Mouse (Mus musculus): ENCODE data around the gene Syt15. TPM values are rescaled to one million over a fixed set of nuclear protein-coding genes. Genes with fewer than 3 reads are reported as not detected.

The Syt15 gene
- 1 to 10 TPM in 1 of 2 experiments, under 1 TPM in 1; 0.63 to 1.2 TPM for total RNA-seq (2021)
- long read RNA-seq, experiment 1 = 0 reads
- long read RNA-seq, experiment 2 = 0 reads

- DNase-seq = no peak
- intact Hi-C loops (cut with DNase I) = no loop called here
Measured at GRCm38 (mm10) chr14:34219295-34219694, at the start of gene Syt15. Syt15 (plus strand) TSS chr14:34219595.

GRCm38 (mm10) chr14:34171107-34171506, 48.3 kb upstream of the Syt15 start:
- DNase-seq = no peak
- intact Hi-C loops (cut with DNase I) = no loop called here

GRCm38 (mm10) chr14:34179351-34179750, 40.0 kb upstream of the Syt15 start:
- intact Hi-C loops (cut with DNase I) = no loop called here
- DNase-seq = no peak

GRCm38 (mm10) chr14:34183101-34183500, 36.3 kb upstream of the Syt15 start:
- intact Hi-C loops (cut with DNase I) = no loop called here
- no peak for DNase-seq

GRCm38 (mm10) chr14:34188629-34189028, 30.8 kb upstream of the Syt15 start:
- intact Hi-C loops (cut with DNase I) = no loop called here
- peak; percentile 30 to 50 for DNase-seq

GRCm38 (mm10) chr14:34190361-34190760, 29.0 kb upstream of the Syt15 start:
- intact Hi-C loops (cut with DNase I) = no loop called here
- DNase-seq = no peak

- no peak for DNase-seq
- intact Hi-C loops (cut with DNase I) = no loop called here
Measured at GRCm38 (mm10) chr14:34193879-34194278, 25.5 kb upstream of the Syt15 start.

GRCm38 (mm10) chr14:34195466-34195865, 23.9 kb upstream of the Syt15 start:
- intact Hi-C loops (cut with DNase I) = no loop called here
- no peak for DNase-seq

GRCm38 (mm10) chr14:34196706-34197105, 22.7 kb upstream of the Syt15 start:
- no peak for DNase-seq

GRCm38 (mm10) chr14:34200738-34201230, 18.6 kb upstream of the Syt15 start:
- intact Hi-C loops (cut with DNase I) = no loop called here
- DNase-seq = peak; percentile 31 to 32

More at GRCm38 (mm10) chr14:34196706-34197105, 22.7 kb upstream of the Syt15 start:
- intact Hi-C loops (cut with DNase I) = no loop called here

GRCm38 (mm10) chr14:34201231-34202035, 18.0 kb upstream of the Syt15 start, which contains the start of gene Gprin2:
Gprin2 (minus strand) TSS chr14:34201653.
- DNase-seq = peak; percentile 26 to 29
- intact Hi-C loops (cut with DNase I) = no loop called here

GRCm38 (mm10) chr14:34207996-34208395, 11.4 kb upstream of the Syt15 start:
- DNase-seq = no peak
- intact Hi-C loops (cut with DNase I) = loop anchor here (2.0 kb wide), 1 partner anchor 127 kb away; no protein-coding TSS in a partner anchor

GRCm38 (mm10) chr14:34208651-34209050, 10.7 kb upstream of the Syt15 start:
- intact Hi-C loops (cut with DNase I) = loop anchor here (2.0 kb wide), 1 partner anchor 128 kb away; no protein-coding TSS in a partner anchor
- DNase-seq = peak; percentile 33 to 72

GRCm38 (mm10) chr14:34209080-34209479, 10.3 kb upstream of the Syt15 start:
- no peak for DNase-seq
- intact Hi-C loops (cut with DNase I) = loop anchor here (2.0 kb wide), 1 partner anchor 128 kb away; no protein-coding TSS in a partner anchor

- intact Hi-C loops (cut with DNase I) = loop anchor here (2.0 kb wide), 1 partner anchor 129 kb away; no protein-coding TSS in a partner anchor
- DNase-seq = no peak
Measured at GRCm38 (mm10) chr14:34209942-34210341, 9.5 kb upstream of the Syt15 start.

- peak in 1 of 2 experiments; percentile 23 for DNase-seq
- intact Hi-C loops (cut with DNase I) = no loop called here
Measured at GRCm38 (mm10) chr14:34215451-34216127, 3.8 kb upstream of the Syt15 start.

GRCm38 (mm10) chr14:34219786-34220198, 397 bp downstream of the Syt15 start:
- intact Hi-C loops (cut with DNase I) = no loop called here
- no peak for DNase-seq

GRCm38 (mm10) chr14:34220426-34220825, 1.0 kb downstream of the Syt15 start:
- DNase-seq = no peak
- intact Hi-C loops (cut with DNase I) = no loop called here

- intact Hi-C loops (cut with DNase I) = no loop called here
- peak in 1 of 2 experiments; percentile 30 for DNase-seq
Measured at GRCm38 (mm10) chr14:34221416-34222077, 2.2 kb downstream of the Syt15 start.

GRCm38 (mm10) chr14:34223362-34223898, 4.0 kb downstream of the Syt15 start:
- intact Hi-C loops (cut with DNase I) = no loop called here
- DNase-seq = no peak
